Mouse (Mus musculus) bone marrow, adult 2 months (tissue): Measurements from ENCODE around the gene Mad2l2.
A peak's percentile ranks its signal among the peaks of the same experiment; 100 is the strongest.

ENCODE experiments used
- CTCF ChIP-seq: fragments of 200-500 bp; IDR thresholded peaks from 2 replicates; pipeline ENCODE4 v1.5.1; 2011; ENCODE audit warnings: low read length, control low read depth; ENCODE audit not compliant: control insufficient read depth, insufficient read depth
- POLR2A ChIP-seq: fragments of 200-500 bp; IDR thresholded peaks from 2 replicates; pipeline ENCODE4 v1.6.1; 2011; ENCODE audit warnings: low read depth, mild to moderate bottlenecking, control low read depth, low read length, borderline replicate concordance; ENCODE audit not compliant: control insufficient read depth

GRCm38 (mm10) chr4:148185819-148186218 is 55.6 kb downstream of the Mad2l2 start:
- TF ChIP-seq CTCF: peak; percentile 30; the same call in 1 of the 2 replicates
- TF ChIP-seq POLR2A: no peak
